Mouse (Mus musculus): ENCODE measurements at regions not wholly inside any gene's neighbourhood (a gene's known extent, or its start where the extent isn't known, plus 50 kb on each side); places are given as distances from the start of the nearest gene placed in this dataset.

GRCm38 (mm10) chr11:113101534-113101933, 319.5 kb downstream of the Sox9 start:
- ATAC-seq (ENCODE audit: low FRiP score): no peak
- Histone ChIP-seq H3K4me3 (replicated peaks) (no peak overlapping the region), H3K4me1 (peaks cover 33% of the 10 kb centered on the region), H3K27me3 (replicated peaks) (no peaks in the 10 kb centered on the region), H3K4me2 (0 out of 2 replicates have a peak overlapping the region, but pooled peaks have one; percentile 7), H3K9me3 (replicated peaks) (no peaks in the 10 kb centered on the region), H3K36me3 (no peaks in the 10 kb centered on the region), H3K27ac (replicated peaks) (no peak overlapping the region), H3K9ac (replicated peaks) (no peak overlapping the region)
- 77% methylated on average over 11 of the region's 11 CpGs for WGBS

- H3K36me3 ChIP-seq: no peaks in the 10 kb centered on the region
- H3K9ac ChIP-seq (replicated peaks): no peak overlapping the region
- peak; percentile 45; the same call in 1 of the 2 replicates for ATAC-seq (ENCODE audit: low FRiP score)
- H3K27ac ChIP-seq (replicated peaks): no peak overlapping the region
- H3K4me2 ChIP-seq: no peak overlapping the region
- no peaks in the 10 kb centered on the region for H3K9me3 ChIP-seq (replicated peaks)
- H3K27me3 ChIP-seq (replicated peaks): no peaks in the 10 kb centered on the region
- no peak overlapping the region for H3K4me3 ChIP-seq (replicated peaks)
- peaks cover 49% of the 10 kb centered on the region for H3K4me1 ChIP-seq
- 70% methylated on average over 12 of the region's 12 CpGs for WGBS
These were observed 321.3 kb downstream of the Sox9 start for GRCm38 (mm10) chr11:113103161-113103845.

- WGBS: 69% methylated on average over 11 of the region's 11 CpGs
- H3K27ac ChIP-seq (replicated peaks): no peak overlapping the region
- H3K9me3 ChIP-seq (replicated peaks): no peaks in the 10 kb centered on the region
- no peak overlapping the region for H3K9ac ChIP-seq (replicated peaks)
- H3K4me3 ChIP-seq (replicated peaks): no peak overlapping the region
- peaks cover 54% of the 10 kb centered on the region for H3K4me1 ChIP-seq
- H3K36me3 ChIP-seq: no peaks in the 10 kb centered on the region
- no peaks in the 10 kb centered on the region for H3K27me3 ChIP-seq (replicated peaks)
- ATAC-seq (ENCODE audit: low FRiP score): no peak
- H3K4me2 ChIP-seq: no peak overlapping the region
These were observed 323.3 kb downstream of the Sox9 start for GRCm38 (mm10) chr11:113105371-113105770.

- Histone ChIP-seq H3K4me2 (no peak overlapping the region), H3K36me3 (no peaks in the 10 kb centered on the region), H3K4me3 (replicated peaks) (no peak overlapping the region), H3K27ac (replicated peaks) (0 out of 2 replicates have a peak overlapping the region, but pooled peaks have one; percentile 10), H3K9me3 (replicated peaks) (no peaks in the 10 kb centered on the region), H3K9ac (replicated peaks) (no peak overlapping the region), H3K27me3 (replicated peaks) (no peaks in the 10 kb centered on the region), H3K4me1 (peaks cover 41% of the 10 kb centered on the region)
- 17% methylated on average over 16 of the region's 16 CpGs for WGBS
- no peak for ATAC-seq (ENCODE audit: low FRiP score)
These were observed 325.3 kb downstream of the Sox9 start for GRCm38 (mm10) chr11:113107205-113107844.

GRCm38 (mm10) chr11:113107966-113108699, 326.1 kb downstream of the Sox9 start:
- no peaks in the 10 kb centered on the region for H3K27me3 ChIP-seq (replicated peaks)
- H3K9ac ChIP-seq (replicated peaks): no peak overlapping the region
- H3K4me1 ChIP-seq: peaks cover 40% of the 10 kb centered on the region
- H3K36me3 ChIP-seq: no peaks in the 10 kb centered on the region
- no peaks in the 10 kb centered on the region for H3K9me3 ChIP-seq (replicated peaks)
- no peak for ATAC-seq (ENCODE audit: low FRiP score)
- 53% methylated on average over 10 of the region's 10 CpGs for WGBS
- H3K27ac ChIP-seq (replicated peaks): 0 out of 2 replicates have a peak overlapping the region, but pooled peaks have one; percentile 10
- H3K4me2 ChIP-seq: no peak overlapping the region
- no peak overlapping the region for H3K4me3 ChIP-seq (replicated peaks)

- H3K4me2 ChIP-seq: no peak overlapping the region
- no peak overlapping the region for H3K9ac ChIP-seq (replicated peaks)
- H3K4me3 ChIP-seq (replicated peaks): no peak overlapping the region
- ATAC-seq (ENCODE audit: low FRiP score): no peak
- peaks cover 35% of the 10 kb centered on the region for H3K4me1 ChIP-seq
- no peaks in the 10 kb centered on the region for H3K36me3 ChIP-seq
- no peak overlapping the region for H3K27ac ChIP-seq (replicated peaks)
- no peaks in the 10 kb centered on the region for H3K27me3 ChIP-seq (replicated peaks)
- H3K9me3 ChIP-seq (replicated peaks): no peaks in the 10 kb centered on the region
- WGBS: 90% methylated on average over 4 of the region's 4 CpGs
These were observed 327.1 kb downstream of the Sox9 start for GRCm38 (mm10) chr11:113109096-113109495.

- no peak overlapping the region for H3K9ac ChIP-seq (replicated peaks)
- no peaks in the 10 kb centered on the region for H3K27me3 ChIP-seq (replicated peaks)
- no peak overlapping the region for H3K4me2 ChIP-seq
- no peak for ATAC-seq (ENCODE audit: low FRiP score)
- H3K9me3 ChIP-seq (replicated peaks): no peaks in the 10 kb centered on the region
- no peak overlapping the region for H3K27ac ChIP-seq (replicated peaks)
- WGBS: 85% methylated on average over 6 of the region's 6 CpGs
- peaks cover 9% of the 10 kb centered on the region; the same call in 1 of the 2 replicates for H3K4me1 ChIP-seq
- H3K36me3 ChIP-seq: no peaks in the 10 kb centered on the region
- no peak overlapping the region for H3K4me3 ChIP-seq (replicated peaks)
These were observed 331.3 kb downstream of the Sox9 start for GRCm38 (mm10) chr11:113113220-113113817.

GRCm38 (mm10) chr11:113117179-113117898, 335.3 kb downstream of the Sox9 start:
- peaks cover 22% of the 10 kb centered on the region for H3K4me1 ChIP-seq
- no peak overlapping the region for H3K27ac ChIP-seq (replicated peaks)
- no peaks in the 10 kb centered on the region for H3K27me3 ChIP-seq (replicated peaks)
- no peak for ATAC-seq (ENCODE audit: low FRiP score)
- WGBS: 87% methylated on average over 9 of the region's 9 CpGs
- H3K4me2 ChIP-seq: no peak overlapping the region
- H3K36me3 ChIP-seq: no peaks in the 10 kb centered on the region
- H3K9me3 ChIP-seq (replicated peaks): no peaks in the 10 kb centered on the region
- H3K4me3 ChIP-seq (replicated peaks): no peak overlapping the region
- no peak overlapping the region for H3K9ac ChIP-seq (replicated peaks)

- Histone ChIP-seq H3K4me2 (no peak overlapping the region), H3K4me3 (replicated peaks) (no peak overlapping the region), H3K4me1 (peaks cover 27% of the 10 kb centered on the region), H3K9me3 (replicated peaks) (no peaks in the 10 kb centered on the region), H3K27ac (replicated peaks) (0 out of 2 replicates have a peak overlapping the region, but pooled peaks have one; percentile 23), H3K27me3 (replicated peaks) (no peaks in the 10 kb centered on the region), H3K9ac (replicated peaks) (no peak overlapping the region), H3K36me3 (no peaks in the 10 kb centered on the region)
- no peak for ATAC-seq (ENCODE audit: low FRiP score)
- 26% methylated on average over 6 of the region's 6 CpGs for WGBS
These were observed 338.5 kb downstream of the Sox9 start for GRCm38 (mm10) chr11:113120570-113120969.

GRCm38 (mm10) chr11:113121307-113121706, 339.3 kb downstream of the Sox9 start:
- no peak for ATAC-seq (ENCODE audit: low FRiP score)
- peaks cover 33% of the 10 kb centered on the region for H3K4me1 ChIP-seq
- no peak overlapping the region for H3K9ac ChIP-seq (replicated peaks)
- H3K27me3 ChIP-seq (replicated peaks): no peaks in the 10 kb centered on the region
- no peak overlapping the region; the same call in 1 of the 2 replicates for H3K4me2 ChIP-seq
- H3K36me3 ChIP-seq: no peaks in the 10 kb centered on the region
- H3K9me3 ChIP-seq (replicated peaks): no peaks in the 10 kb centered on the region
- no peak overlapping the region for H3K4me3 ChIP-seq (replicated peaks)
- 0 out of 2 replicates have a peak overlapping the region, but pooled peaks have one; percentile 23 for H3K27ac ChIP-seq (replicated peaks)
- WGBS: 39% methylated on average over 12 of the region's 12 CpGs

GRCm38 (mm10) chr11:113122137-113122536, 340.1 kb downstream of the Sox9 start:
- Histone ChIP-seq H3K27ac (replicated peaks) (0 out of 2 replicates have a peak overlapping the region, but pooled peaks have one; percentile 41), H3K36me3 (no peaks in the 10 kb centered on the region), H3K4me3 (replicated peaks) (no peak overlapping the region), H3K4me2 (no peak overlapping the region), H3K9ac (replicated peaks) (no peak overlapping the region), H3K9me3 (replicated peaks) (no peaks in the 10 kb centered on the region), H3K27me3 (replicated peaks) (no peaks in the 10 kb centered on the region), H3K4me1 (peaks cover 33% of the 10 kb centered on the region)
- WGBS: 54% methylated on average over 9 of the region's 9 CpGs
- no peak for ATAC-seq (ENCODE audit: low FRiP score)
